Mouse (Mus musculus) heart, embryonic 12.5 days (tissue): ENCODE measurements around the gene Il16. TPM values are rescaled to one million over a fixed set of nuclear protein-coding genes. Genes with fewer than 3 reads are reported as not detected.

Experiments
- ATAC-seq: fragments of 200-750 bp; cut with Nextera tagmentation; 2 replicates; pipeline ENCODE4 v1.8.0; 2017; ENCODE audit warnings: moderate TSS enrichment, moderate library complexity; ENCODE audit not compliant: insufficient number of reproducible peaks, low FRiP score
- H3K27ac ChIP-seq: fragments of 300-500 bp; sonication (generic); 2 replicates; pipeline ENCODE4 v1.5.1; 2016; ENCODE audit warnings: mild to moderate bottlenecking, moderate library complexity; ENCODE audit not compliant: poor library complexity, severe bottlenecking
- H3K27me3 ChIP-seq: fragments of 300-500 bp; sonication (generic); replicated peaks from 2 replicates; pipeline ENCODE4 v1.6.1; 2016; ENCODE audit warnings: mild to moderate bottlenecking, moderate library complexity
- H3K36me3 ChIP-seq: fragments of 300-500 bp; sonication (generic); 2 replicates; pipeline ENCODE4 v1.6.1; 2016; ENCODE audit warnings: mild to moderate bottlenecking, moderate library complexity
- H3K4me1 ChIP-seq: fragments of 300-500 bp; sonication (generic); replicated peaks from 2 replicates; pipeline ENCODE4 v1.6.1; 2016; ENCODE audit warnings: mild to moderate bottlenecking
- H3K4me2 ChIP-seq: fragments of 300-500 bp; sonication (generic); 2 replicates; pipeline ENCODE4 v1.6.1; 2016; ENCODE audit warnings: mild to moderate bottlenecking, moderate library complexity
- H3K4me3 ChIP-seq: fragments of 300-500 bp; sonication (generic); 2 replicates; pipeline ENCODE4 v1.5.1; 2016; ENCODE audit warnings: mild to moderate bottlenecking
- H3K9ac ChIP-seq: fragments of 300-500 bp; sonication (generic); 2 replicates; pipeline ENCODE4 v1.6.1; 2016; ENCODE audit warnings: mild to moderate bottlenecking, moderate library complexity
- H3K9me3 ChIP-seq: fragments of 300-500 bp; sonication (generic); replicated peaks from 2 replicates; pipeline ENCODE4 v1.6.1; 2016; ENCODE audit warnings: mild to moderate bottlenecking, moderate library complexity
- WGBS: fragments of 180-500 bp; shearing (Covaris S2); methylation state at CpG from one replicate; pipeline ENCODE4 v1.1.7; 2016; 5-methylcytosine and 5-hydroxymethylcytosine counted together
- polyA plus RNA-seq: library from polyadenylated mRNA; unstranded; fragments of >200 nt; fragmentation: Nextera tagmentation; extraction: Ambion mirVana; gene quantifications from 2 replicates; pipeline ENCODE4 v1.2.1, GENCODE M21; 2016

The Il16 gene
- polyA plus RNA-seq, 1 experiment from 2014 or later: 2.0 TPM

DNA sequence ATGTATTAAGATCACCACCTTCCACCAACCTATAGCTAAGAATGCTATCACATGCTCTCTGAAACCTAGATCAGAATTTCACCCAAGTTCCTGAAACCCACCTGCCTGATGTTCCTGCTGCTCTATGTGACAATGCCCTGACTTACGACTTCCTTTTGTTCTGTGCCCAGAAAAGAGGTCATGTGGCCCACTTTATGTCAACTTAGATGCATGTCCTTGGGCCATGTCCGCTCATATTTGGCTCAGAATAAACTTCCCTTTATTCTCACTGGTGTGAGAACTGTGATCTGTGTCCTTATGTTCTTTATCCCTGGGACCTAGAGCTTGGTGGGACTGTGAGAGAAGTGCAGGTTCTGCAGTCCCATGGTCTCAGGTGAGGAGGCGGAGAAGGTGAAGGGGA lies 68.2 kb downstream of the Il16 start:
- no peaks in the 10 kb centered on the region for H3K4me1 ChIP-seq
- no peaks in the 10 kb centered on the region for H3K36me3 ChIP-seq
- no peak overlapping the region for H3K9ac ChIP-seq
- H3K9me3 ChIP-seq: peaks cover 4% of the 10 kb centered on the region; the same call in 1 of the 2 replicates
- 71% methylated on average over 3 of the region's 3 CpGs for WGBS
- no peak overlapping the region for H3K4me2 ChIP-seq
- ATAC-seq: no peak
- no peak overlapping the region for H3K4me3 ChIP-seq
- H3K27ac ChIP-seq: no peak overlapping the region
- no peaks in the 10 kb centered on the region for H3K27me3 ChIP-seq

DNA sequence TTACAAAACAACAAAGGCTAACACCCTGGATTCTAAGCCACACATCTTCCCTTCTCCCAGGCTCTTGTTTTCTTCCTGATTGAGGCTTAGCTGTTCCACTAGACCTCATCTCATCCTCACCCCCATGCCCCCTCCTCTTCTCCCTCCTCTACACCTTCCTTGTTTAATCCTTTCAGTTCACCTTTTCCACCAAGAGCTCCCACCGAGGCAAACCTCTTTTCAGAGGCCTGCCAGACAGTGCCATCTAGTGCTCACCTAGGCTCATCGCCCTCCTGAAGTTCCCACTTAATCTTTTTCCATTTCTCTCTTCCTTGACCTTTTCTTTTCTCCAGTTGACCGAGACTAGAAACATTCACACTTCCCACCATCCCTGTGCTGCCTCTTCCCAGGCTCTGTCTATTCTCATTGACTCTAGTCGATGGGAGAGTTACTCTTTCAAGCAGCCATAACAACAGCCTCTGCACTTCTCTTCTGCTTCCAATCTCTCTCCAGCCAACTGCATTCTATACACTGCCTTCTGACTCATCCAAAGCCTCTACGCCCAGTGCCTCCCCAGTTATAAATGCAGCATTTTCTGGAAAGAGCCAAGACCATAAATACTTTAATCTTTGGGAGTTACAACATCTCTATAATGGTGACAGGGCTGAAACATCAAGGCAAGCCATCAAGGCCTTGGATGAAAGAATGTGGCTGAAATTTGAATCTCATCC lies 69.8 kb downstream of the Il16 start:
- Histone ChIP-seq H3K4me3 (no peak overlapping the region), H3K27me3 (no peaks in the 10 kb centered on the region), H3K9ac (no peak overlapping the region), H3K4me1 (no peaks in the 10 kb centered on the region), H3K4me2 (no peak overlapping the region), H3K36me3 (no peaks in the 10 kb centered on the region), H3K9me3 (peaks cover 4% of the 10 kb centered on the region; the same call in 1 of the 2 replicates), H3K27ac (no peak overlapping the region)
- 23% methylated on average over 5 of the region's 5 CpGs for WGBS
- no peak for ATAC-seq

GRCm38 (mm10) chr7:83671573-83671972 lies 74.0 kb downstream of the Il16 start:
- Histone ChIP-seq H3K4me1 (no peaks in the 10 kb centered on the region), H3K36me3 (no peaks in the 10 kb centered on the region), H3K9ac (no peak overlapping the region), H3K4me2 (no peak overlapping the region), H3K4me3 (no peak overlapping the region), H3K27me3 (no peaks in the 10 kb centered on the region), H3K9me3 (peaks cover 4% of the 10 kb centered on the region; the same call in 1 of the 2 replicates), H3K27ac (no peak overlapping the region)
- 84% methylated on average over 6 of the region's 6 CpGs for WGBS
- no peak for ATAC-seq

GRCm38 (mm10) chr7:83668724-83669123 lies 76.8 kb downstream of the Il16 start:
- 16% methylated on average over 1 of the region's 1 CpGs for WGBS

DNA sequence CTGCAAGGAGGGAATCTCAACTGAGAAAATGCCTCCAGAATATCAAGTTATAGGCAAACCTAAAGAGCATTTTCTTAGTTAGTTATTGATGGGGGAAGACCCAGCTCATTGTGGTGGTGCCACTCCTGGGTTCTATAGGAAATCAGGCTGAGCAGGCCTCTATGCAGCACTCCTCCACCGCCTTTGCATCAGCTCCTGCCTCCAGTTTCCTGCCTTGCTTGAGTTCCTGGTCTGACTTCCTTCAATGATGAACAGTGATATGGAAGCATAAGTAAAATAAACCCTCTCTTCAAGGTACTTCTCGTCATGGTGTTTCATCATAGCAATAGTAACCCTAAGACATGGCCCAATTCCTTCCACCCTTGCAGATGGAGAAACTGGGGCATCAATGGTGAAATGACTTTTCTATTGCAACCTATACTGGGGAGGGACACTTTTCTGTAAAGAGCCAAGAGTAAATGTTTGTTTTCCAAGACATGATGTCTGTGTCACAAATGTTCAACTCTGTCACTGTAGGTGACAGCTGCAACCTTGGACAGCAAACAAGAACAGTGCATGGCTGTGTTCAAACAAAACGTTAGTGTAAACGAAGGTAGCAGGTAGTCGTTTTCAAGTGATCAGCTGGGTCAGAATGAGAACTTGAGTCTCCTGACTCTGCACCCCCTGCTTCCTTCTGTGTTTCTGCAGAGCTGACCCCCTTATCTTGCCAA lies 77.4 kb downstream of the Il16 start:
- Histone ChIP-seq H3K27me3 (no peaks in the 10 kb centered on the region), H3K36me3 (no peaks in the 10 kb centered on the region), H3K9me3 (no peaks in the 10 kb centered on the region), H3K9ac (no peak overlapping the region), H3K4me1 (no peaks in the 10 kb centered on the region), H3K27ac (no peak overlapping the region), H3K4me2 (no peak overlapping the region), H3K4me3 (no peak overlapping the region)
- no peak for ATAC-seq
- WGBS: 73% methylated on average over 5 of the region's 5 CpGs

More at GRCm38 (mm10) chr7:83668724-83669123, 76.8 kb downstream of the Il16 start:
- H3K27ac ChIP-seq: no peak overlapping the region
- no peak overlapping the region for H3K4me3 ChIP-seq
- H3K9ac ChIP-seq: no peak overlapping the region
- no peak for ATAC-seq
- no peaks in the 10 kb centered on the region for H3K9me3 ChIP-seq
- H3K27me3 ChIP-seq: no peaks in the 10 kb centered on the region
- H3K36me3 ChIP-seq: no peaks in the 10 kb centered on the region
- no peak overlapping the region for H3K4me2 ChIP-seq
- no peaks in the 10 kb centered on the region for H3K4me1 ChIP-seq

DNA sequence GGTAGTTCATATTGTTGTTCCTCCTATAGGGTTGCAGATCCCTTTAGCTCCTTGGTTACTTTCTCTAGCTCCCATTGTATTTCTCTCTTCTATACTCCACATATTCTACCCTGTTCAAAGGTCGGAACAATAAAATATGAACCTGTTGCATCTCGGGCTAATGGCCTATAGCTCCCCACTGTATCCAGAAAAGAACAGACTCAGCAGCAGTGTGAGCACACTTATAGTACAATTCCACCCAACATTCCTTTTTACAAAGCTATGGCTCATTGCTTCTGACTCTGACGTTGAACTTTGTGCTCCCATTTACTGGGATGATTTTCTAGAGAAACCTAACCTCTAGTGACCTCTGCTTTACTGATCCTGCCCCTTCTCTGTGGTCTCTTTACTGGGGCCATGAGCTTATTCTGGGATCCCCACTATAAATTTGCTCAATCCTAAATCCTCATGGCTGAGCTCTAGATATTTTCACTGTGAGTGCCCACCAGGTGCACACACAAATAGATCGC lies 79.4 kb downstream of the Il16 start:
- Histone ChIP-seq H3K4me3 (no peak overlapping the region), H3K9ac (no peak overlapping the region), H3K27me3 (no peaks in the 10 kb centered on the region), H3K4me2 (no peak overlapping the region), H3K36me3 (no peaks in the 10 kb centered on the region), H3K27ac (no peak overlapping the region), H3K4me1 (no peaks in the 10 kb centered on the region), H3K9me3 (no peaks in the 10 kb centered on the region)
- no peak for ATAC-seq
- 81% methylated on average over 4 of the region's 4 CpGs for whole genome bisulfite sequencing

DNA sequence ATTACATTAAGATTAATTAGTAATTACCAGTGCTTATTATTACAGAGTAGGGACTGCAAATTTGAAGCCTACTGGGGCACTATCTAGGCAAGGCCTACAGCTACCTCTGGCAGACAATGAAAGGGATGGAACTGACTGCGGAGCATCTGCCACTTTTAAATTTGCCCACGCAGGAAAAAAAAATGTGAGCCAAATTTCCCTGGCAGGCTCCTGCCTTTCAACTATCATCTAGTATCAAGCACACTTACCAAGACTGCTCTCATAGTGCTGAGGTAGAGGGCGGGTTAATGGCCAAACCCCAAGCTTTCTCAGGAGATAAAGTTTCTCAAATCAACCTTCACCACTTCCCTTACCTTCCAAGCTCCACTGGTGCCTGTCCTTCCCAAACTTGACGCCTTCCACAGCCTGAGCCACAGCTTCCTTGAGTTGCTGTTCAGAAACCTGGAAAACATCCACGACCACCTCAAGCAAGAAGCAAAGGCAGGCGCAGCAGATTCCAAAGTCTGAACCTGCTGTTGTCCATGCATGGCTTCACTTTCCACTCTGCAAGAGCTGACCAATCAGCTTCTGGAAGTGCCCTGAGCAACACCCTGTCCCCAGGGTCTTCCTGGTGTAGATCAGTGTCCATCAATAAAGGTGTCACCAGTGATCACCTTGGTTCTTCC lies 82.7 kb downstream of the Il16 start:
- no peaks in the 10 kb centered on the region for H3K9me3 ChIP-seq
- H3K36me3 ChIP-seq: no peaks in the 10 kb centered on the region
- no peak overlapping the region for H3K27ac ChIP-seq
- 73% methylated on average over 6 of the region's 6 CpGs for WGBS
- H3K9ac ChIP-seq: no peak overlapping the region
- no peaks in the 10 kb centered on the region for H3K27me3 ChIP-seq
- no peaks in the 10 kb centered on the region for H3K4me1 ChIP-seq
- H3K4me3 ChIP-seq: no peak overlapping the region
- no peak for ATAC-seq
- H3K4me2 ChIP-seq: no peak overlapping the region

DNA sequence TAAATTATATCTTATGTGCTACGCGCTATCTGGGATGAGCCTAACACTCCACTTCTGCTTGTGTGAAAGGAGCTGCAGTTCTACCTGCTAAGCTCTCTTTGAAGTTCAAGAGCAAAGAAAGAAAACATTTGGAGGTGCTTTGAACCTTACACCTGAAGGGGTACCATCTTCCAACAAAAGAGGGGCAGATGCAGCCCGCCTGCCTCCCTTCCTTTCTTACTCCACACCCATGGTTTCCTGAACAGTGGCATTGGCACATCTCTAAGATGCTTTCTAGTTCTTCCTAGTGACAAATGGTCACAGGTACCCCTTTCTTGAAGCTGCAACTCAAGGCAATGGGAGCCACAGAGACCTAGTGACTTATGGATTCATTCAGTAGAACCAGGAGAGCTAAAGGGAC lies 83.8 kb downstream of the Il16 start:
- Histone ChIP-seq H3K4me2 (no peak overlapping the region), H3K4me3 (no peak overlapping the region), H3K27ac (no peak overlapping the region), H3K36me3 (no peaks in the 10 kb centered on the region), H3K9me3 (no peaks in the 10 kb centered on the region; the same call in 1 of the 2 replicates), H3K9ac (no peak overlapping the region), H3K27me3 (no peaks in the 10 kb centered on the region), H3K4me1 (no peaks in the 10 kb centered on the region)
- WGBS: 95% methylated on average over 3 of the region's 3 CpGs
- ATAC-seq: no peak

DNA sequence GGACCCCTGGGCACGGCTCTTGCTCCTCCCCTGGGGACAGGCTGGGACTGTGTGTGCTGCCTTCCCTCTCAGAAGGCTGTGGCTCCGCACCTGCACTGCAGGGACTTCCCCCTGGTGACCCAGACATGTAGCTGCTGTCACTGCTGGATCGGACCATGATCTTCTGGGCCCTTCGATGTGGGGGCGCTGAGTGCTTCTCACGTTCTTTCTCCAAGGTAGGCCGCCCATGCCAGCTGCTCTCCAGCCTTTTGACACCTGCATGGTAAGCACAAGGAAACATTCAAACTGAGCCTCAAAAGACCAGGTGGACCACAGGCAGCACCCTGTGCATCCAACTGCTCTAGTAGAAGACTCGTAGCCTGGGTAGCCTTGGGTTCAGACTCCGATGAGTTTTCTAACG lies 84.5 kb downstream of the Il16 start:
- H3K9ac ChIP-seq: no peak overlapping the region
- ATAC-seq: no peak
- no peaks in the 10 kb centered on the region; the same call in 1 of the 2 replicates for H3K9me3 ChIP-seq
- no peaks in the 10 kb centered on the region for H3K4me1 ChIP-seq
- H3K27me3 ChIP-seq: no peaks in the 10 kb centered on the region
- no peak overlapping the region for H3K4me2 ChIP-seq
- 88% methylated on average over 10 of the region's 10 CpGs for WGBS
- no peaks in the 10 kb centered on the region for H3K36me3 ChIP-seq
- no peak overlapping the region for H3K27ac ChIP-seq
- no peak overlapping the region for H3K4me3 ChIP-seq

- Histone ChIP-seq H3K36me3 (no peaks in the 10 kb centered on the region), H3K27ac (no peak overlapping the region), H3K27me3 (no peaks in the 10 kb centered on the region), H3K9me3 (no peaks in the 10 kb centered on the region; the same call in 1 of the 2 replicates), H3K4me3 (no peak overlapping the region), H3K4me1 (no peaks in the 10 kb centered on the region), H3K9ac (no peak overlapping the region), H3K4me2 (no peak overlapping the region)
- no peak for ATAC-seq
- WGBS: 87% methylated on average over 11 of the region's 11 CpGs
Observed at GRCm38 (mm10) chr7:83660273-83660691, 85.2 kb downstream of the Il16 start.
